Mouse (Mus musculus) 3134 (cell line): ENCODE data around the gene Eif2b5.
A peak's percentile ranks its signal among the peaks of the same experiment; 100 is the strongest.
"Not testable (repeated sequence)": the region's sequence is repeated elsewhere in the genome, so short reads cannot be mapped to it uniquely, and the experiment has no call there.

ENCODE experiments used
- DNase-seq: peaks from one replicate; pipeline ENCODE4 v3.0.0-alpha.2; 2011; ENCODE audit warnings: low spot score; ENCODE audit not compliant: insufficient read length; ENCODE audit errors: extremely low read depth

Gene Eif2b5

DNA sequence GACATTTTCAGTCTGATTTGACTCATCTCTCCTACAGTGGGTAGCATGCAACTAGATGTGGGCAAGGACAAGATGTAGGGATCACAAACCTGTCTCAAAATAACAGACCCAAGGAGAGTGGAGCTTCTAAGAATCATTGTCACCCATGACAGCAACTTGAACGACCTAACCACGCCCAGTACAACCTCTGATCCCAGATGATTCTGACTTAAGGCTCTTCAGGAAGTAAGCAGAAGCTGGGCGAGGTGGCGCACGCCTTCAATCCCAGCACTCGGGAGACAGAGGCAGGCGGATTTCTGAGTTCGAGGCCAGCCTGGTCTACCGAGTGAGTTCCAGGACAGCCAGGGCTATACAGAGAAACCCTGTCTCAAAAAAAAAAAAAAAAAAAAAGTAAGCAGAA is 9.9 kb upstream of the Eif2b5 start:
- not testable (repeated sequence) for DNase-seq

DNA sequence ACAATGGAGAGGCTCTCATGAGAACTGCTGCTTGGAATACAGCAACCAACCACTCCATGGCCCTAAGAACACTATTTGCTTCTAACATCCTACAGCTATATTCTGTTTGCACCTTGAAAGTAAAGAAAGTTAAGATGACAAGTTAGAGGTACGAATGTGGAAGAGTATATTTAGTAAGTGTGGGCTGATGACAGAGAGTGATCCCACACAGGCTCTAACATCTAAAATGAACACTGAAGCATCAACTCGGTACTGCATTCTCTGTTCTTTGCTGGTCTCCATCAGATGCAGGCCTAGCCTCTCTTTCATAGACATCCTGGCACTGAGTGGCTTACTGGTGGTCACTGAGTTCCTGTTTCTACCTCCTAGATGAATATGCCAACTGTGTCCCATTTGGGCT is 9.4 kb upstream of the Eif2b5 start:
- no peak for DNase-seq

DNA sequence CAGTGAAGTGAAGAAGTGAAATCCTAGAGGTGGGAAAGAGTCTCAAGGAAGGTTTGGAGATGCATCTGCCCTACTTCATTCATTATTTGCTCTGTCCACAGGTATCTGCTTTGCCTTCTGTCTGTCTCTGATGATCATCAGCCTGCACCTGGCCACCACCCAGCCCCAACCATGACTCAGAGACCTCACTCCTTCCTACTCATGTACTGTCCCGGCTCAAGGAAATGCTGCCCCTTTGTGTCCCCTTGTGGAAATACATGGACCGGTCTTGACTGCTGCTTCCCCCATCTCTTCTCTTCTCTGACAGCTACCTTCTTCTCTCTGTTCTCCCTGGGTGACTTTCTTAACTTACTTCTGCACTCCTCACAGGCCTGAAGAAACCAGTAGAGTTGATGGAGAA is 8.0 kb upstream of the Eif2b5 start:
- peak; percentile 62 for DNase-seq

DNA sequence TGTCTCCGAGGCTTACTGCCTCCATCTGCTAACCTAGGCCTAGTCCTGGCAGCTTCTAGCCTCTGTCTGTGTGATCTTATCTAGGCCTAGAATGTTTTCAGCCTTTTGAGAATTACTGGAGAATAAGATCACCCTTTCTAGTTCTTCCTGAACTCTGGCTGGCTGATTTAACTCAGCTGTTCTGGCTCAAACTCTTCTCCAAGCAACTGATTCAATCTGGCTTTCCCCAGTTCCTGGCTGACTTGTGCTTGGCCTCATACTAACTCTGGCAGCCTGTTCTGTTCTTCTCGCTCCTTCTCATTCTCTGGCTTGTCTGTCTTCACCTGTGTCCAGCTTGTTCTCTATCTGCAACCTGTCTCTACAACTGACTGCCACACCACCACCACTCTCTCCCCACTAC is 7.3 kb upstream of the Eif2b5 start:
- DNase-seq = no peak

DNA sequence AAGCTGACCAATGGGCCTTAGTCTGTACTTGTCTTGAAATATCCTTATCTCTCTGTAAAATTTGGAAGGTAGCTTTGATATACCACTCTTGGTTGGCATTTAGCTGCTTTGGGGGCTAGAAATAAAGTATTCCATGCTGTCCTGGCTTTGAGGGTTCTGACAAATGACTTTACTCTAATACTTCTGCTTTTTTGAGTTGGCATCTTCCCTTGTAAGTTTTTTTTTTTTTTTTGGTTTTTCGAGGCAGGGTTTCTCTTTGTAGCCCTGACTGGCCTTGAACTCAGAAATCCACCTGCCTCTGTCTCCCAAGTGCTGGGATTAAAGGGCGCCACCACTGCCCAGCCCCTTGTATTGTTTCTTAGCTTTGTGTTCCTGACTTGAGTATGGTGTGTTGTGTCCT is 5.2 kb upstream of the Eif2b5 start:
- no peak for DNase-seq

DNA sequence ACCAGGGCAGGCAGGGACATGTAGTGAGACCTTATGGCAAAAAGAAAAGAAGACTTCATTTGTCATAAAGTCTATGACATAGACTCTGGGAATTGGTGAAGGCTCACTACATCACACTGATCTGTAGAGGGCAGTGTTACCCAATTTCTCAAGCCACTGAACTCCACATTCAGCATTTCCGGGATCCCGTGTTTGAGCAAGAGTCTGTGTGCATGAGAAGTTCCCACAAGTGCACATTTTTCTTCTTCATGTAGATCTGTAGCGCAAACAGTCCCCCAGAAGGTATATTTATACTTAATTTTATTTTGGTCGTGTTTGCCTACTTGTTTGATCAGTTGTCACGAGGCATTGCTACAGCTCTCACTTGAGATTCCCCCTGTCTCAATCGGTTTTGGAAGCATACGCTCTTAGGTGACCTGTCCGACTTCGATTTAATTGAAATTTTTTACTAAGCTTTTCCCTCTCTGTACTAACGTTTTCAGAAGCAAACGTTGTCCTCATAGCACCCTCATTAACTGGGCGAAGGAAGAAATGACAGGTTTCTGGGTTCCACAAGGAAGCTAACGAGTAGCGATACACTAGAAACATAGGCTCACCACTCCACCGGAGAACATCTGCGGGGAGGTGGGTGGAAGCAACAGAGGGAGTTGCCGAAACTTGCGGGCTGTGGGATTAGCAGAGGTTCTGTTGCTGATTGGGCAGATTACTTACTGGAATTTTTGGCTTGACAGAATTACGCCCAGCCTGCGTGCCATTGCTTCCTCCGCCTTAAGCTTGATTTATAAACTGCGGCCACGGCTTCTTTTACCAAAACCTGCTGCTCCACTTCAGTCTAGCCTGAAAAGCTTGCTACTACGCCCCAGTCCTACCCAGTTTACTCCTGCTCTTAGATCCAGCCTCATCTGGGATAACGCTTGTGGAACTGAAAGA is 1.7 kb upstream of the Eif2b5 start:
- peak; percentile 44 for DNase-seq

DNA sequence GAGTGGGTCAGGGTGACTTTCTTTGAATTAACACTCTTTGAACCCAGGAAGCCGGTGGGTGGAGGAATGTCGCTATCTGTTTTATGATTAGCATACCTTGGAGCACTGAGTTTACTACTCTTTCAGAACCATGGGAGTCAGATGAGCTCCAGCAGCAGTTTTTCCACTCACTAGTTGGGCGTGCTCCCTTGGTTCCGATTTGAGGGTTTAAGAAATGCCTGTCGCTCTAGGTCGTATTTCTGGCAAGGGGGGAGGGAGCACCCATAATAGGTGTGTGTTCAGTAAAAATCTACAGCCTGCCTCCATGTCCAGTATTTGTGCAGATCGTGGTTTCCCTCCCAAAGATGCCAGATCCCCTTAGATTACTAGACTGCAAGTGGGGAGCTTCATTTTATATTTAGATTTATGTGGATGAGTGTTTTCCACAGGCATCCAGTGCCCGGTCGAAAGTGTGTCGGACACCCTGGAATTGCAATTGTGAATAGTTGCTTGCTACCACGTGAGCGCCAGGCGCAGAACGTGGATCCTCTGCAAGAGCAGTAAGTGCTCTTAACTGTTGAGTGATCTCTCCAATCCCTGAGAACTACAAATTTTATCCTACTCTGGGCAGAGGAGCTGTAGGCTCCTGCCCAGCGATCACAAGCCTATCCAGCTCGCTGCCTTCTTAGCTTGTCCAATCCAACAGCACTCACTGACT is 489 bp upstream of the Eif2b5 start:
- DNase-seq = no peak

DNA sequence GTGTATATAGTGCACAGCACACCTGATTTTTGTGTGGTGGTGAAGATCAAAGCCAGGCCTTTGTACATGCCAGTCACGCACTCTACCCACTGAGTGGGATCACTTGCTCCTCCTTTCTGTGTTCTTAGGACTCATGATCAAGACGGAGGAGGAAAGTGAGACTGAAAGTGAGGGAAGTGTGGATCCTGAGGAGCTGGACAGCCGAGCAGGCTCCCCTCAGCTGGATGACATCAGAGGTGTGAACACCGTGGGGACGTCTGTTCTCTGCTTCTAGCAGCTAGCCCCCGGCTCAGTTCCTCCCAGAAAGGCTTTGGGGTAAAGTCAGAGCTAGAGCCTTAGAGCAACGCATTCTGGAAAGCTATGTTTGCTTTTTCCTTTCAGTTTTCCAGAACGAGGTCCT is 7.4 kb downstream of the Eif2b5 start:
- DNase-seq = no peak

DNA sequence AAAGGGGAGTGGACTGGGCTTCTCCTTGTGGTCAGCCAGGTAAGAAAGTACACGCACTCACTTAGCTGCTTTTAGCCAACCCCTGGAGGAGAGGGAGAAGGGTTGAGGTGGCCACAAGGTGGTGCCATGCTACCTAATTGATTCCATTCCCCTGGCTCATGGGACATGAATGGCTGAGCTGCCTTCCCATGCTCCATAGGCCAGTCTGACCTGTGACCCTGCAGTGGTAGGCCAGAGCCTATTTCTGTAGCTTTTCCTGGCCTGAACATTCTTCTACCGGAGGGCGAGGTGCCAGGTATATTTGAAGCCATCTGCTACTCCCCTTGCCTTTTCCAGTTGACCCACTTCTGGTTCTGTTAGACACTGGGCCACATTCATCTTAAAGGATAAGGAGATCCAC is 10.7 kb downstream of the Eif2b5 start:
- no peak for DNase-seq

DNA sequence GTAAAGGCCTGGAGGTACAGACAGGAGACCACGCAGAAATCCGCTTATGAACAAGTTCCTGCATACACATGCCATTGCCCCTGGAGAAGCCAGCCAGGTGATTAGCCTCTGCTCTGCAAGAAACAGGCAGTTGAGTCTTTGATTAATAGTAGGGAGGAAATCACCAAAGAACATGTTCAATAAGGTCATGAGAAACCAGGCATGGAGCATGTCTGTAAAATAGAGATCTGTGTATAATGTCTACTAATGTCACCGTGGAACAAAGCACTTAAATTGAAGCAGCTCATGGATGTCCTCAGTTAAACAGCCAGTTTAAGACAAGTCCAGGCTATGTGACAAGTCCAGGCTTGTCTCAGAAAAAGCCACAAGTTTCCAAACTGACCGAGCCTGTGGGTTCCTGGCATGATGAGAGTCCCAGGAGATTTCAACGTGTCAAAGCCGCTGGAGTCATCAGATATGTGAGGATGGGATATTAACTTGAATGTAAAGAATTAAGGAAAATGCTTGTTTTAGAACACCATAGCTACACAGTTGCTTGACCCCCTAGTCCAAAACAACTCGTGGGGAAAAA is 12.7 kb downstream of the Eif2b5 start:
- DNase-seq = no peak

DNA sequence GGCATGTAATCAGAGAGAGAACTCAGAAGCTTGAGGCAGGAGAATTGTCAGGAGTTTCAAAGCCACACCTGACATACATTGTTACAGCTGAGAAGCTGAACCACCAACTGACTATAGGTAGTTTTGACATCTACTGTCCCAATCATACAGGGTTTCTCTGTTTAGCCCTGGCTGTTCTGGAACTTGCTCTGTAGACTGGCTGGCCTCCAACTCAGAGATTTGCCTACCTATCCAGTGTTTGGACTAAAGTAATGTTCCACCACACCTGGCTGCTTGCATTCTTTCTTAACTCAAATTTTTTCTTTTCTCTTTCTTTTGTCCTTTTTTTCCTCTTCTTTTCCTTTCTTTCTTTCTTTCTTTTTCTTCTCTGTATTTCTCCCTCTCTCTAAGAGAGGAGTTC is 17.4 kb downstream of the Eif2b5 start:
- no peak for DNase-seq

DNA sequence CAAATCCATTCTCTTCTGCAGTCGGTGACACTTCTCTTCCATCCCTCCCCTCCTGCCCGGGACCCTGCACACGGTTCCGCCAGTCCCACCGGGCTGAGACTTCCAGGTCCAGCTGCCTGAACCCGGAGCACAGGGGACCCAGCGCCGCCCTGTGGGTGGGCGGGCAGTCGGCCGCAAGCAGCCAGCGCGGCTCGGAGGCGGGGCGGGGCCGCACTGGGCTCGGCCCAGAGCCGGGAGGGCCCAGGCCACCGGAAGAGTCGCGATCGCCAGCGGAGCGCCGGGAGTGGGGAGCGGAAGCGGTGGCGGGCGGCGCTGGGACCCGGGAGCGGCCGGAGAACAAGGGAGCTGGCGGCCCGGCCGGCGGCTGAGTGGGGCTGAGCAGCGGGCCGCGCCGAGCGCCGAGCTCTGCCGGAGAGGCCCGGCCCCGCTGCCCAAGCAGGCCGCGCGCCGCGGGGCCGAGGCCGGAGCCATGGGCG is 18.1 kb downstream of the Eif2b5 start, which contains the start of gene Dvl3:
Gene Dvl3 (plus strand): TSS at position 257 of the 476 bp plus-strand sequence.
- DNase-seq = peak; percentile 95

DNA sequence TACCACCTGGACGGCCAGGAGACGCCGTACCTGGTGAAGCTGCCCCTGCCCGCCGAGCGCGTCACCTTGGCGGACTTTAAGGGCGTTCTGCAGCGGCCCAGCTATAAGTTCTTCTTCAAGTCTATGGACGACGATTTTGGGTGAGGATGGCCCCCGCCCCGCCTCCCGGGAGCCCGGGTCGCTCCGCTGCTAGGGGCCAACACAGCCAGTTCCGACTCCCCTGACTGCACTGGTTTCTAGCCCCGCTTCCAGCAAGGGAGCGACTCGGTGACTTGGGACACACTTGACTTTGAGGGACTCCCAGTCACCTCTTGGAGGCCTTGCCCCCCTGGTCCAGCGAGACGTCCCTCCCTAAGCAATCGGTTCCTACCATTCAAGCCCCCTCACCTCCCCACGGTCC is 18.6 kb downstream of the Eif2b5 start:
- DNase-seq = no peak

DNA sequence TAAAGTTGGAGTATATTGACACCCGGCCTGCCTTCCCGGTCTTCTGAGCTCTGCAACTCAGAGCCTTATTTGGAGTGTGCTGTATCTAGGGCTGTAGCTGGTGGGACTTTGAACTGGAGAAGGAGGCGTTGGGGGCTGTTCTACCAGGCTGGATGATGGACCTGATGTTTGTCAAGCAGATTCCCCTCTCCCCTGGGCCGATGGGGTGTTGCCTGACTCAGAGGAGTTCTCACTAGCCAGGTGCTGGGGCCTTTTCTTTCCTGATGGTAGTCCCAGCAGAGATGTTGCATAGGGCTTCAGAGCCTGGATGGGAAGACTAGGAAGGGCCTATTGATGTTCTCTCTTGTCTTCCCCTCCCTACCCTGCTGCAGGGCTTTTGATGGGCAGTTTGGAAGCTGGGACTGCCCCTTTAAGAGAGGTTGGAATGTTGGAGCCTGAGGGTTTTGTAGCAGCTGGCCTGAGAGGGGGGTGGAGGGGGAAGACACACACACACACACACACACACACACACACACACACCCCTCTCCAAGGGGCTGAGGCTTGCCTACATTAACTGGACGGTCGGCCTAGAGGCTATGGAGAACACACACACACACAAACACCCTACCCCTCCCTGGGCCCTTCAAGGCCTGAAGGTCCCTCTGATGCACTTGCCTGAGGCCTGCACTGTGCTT is 19.2 kb downstream of the Eif2b5 start:
- DNase-seq = peak; percentile 42

DNA sequence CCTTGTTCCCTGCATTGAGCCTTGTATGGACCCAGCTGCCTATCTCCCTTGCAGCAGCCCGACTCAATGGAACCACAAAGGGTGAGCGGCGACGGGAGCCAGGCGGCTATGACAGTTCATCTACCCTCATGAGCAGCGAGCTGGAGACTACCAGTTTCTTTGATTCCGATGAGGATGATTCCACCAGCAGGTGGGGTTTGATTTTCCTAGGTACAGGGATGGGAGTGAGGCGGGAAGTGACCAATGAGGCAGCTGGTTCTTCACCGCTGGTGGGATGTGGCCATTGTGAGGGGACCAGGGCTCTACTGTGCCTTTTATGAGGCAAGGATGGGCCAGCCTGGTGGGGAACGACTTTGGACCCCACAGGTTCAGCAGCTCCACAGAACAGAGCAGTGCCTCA is 25.3 kb downstream of the Eif2b5 start:
- no peak for DNase-seq

DNA sequence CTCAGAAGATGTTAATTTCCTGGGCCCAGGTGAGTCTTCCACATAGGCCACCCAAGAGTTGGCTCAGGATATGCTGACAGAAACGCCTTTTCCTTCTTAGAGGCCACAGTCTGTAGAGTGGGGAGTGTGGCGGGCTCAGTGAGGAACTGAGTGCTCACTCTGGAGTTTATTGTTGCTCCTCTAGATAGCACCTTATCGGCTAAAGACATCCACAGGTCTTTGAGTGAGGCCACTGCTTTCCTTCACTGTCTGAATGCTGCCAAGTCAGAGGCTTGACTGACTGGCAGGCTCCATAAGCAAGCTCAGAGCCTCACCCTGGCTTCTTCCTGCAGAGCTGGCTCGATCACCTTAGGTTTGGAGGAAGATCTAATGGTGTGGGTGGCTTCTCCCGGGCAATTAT is 30.2 kb downstream of the Eif2b5 start:
- DNase-seq = no peak

DNA sequence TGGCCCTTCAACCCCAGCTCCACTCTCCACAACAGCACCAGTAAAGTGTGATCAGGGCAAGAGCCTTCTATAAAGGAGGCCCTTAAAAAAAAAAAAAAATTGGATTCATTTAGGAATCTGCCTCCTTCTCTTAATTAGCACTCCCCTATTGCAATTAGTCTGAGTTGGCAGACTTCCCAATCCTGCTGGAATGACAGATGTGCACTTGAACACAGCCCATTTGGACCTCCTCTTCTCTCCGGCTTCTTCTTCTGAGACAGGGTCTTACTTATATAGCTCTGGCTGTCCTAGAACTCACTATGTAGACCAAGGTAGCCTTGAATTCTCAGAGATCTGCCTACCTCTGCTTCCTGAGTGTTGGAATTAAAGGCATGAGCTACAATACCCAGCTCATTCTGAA is 30.8 kb downstream of the Eif2b5 start:
- DNase-seq = no peak

DNA sequence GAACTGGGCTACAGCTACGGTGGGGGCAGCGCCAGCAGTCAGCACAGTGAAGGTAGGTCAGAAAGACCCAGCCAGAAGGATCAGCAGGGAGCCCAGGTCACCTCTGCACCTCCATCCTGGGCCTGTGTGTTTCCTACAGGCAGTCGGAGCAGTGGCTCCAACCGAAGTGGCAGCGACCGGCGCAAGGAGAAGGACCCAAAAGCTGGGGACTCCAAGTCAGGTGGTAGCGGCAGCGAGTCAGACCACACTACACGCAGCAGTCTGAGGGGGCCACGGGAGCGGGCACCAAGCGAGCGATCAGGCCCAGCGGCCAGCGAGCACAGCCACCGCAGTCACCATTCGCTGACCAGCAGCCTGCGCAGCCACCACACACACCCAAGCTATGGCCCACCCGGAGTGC is 32.3 kb downstream of the Eif2b5 start:
- no peak for DNase-seq

DNA sequence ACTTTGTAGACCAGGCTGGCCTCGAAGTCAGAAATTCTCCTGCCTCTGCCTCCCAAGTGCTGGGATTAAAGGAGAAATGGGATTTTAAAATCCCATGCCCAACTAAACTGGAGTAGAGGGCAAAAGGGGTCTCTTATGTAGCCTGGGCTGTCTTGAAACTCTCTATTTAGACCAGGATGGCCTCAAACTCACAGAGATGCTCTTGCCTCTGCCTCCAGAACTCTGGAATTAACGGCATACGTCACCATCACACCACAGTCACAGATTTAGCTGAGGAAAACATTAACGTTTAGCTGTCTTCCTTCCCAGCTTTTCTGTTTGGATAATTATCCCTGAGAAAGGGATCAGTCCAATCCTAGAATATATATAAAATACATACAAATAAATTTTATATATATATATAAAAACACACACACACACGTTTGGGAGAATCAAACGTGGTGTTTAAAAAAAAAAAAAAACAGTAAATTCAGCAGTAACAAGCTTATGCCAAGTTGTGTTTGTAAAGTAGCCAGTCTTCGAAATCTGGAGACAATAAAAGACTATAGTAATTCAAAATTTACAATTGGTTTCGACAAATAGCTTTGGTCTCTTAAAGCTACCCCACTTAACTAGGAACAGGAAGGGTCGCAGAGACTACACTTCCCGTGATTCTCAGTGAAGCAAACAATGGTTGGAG is 36.1 kb downstream of the Eif2b5 start:
- DNase-seq = no peak

DNA sequence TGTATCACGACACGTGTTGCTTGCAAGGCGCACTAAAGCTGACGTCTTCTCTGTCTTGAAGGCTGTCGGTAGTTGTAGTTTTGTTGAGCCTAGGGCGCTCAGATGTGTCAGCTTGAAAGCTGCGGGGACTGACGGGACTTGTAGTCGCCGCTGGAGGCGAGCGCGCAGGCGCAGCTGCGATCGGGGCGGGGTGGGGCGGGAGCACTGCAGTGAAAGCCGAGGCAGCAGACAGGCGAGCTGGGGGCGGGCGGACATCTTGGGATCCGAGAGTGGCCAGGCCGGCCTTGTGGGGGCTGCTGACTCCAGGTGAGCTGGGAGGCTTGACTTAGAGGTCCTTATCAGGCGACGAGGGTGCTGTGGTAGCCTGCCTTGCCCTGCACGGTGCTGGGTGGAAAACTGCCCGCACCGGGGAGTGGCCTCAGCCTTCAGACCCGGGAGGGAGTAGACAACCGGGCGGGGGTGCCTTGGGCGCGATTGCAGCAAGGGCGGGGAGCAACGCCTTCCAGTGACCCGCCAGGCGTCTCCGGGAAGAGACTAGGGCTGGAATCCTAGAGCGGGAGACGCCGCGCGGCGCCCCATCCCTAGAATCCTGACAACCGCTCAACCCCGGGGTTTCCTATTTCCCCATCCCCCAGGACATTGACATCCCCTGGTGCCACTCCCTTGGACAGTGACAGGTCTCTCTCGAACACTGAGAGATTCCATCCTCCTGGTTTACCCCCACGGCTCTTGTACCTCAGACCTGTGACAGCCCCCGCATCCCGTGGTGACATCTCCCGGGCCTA is 36.9 kb downstream of the Eif2b5 start, which contains the start of gene Ap2m1:
Gene Ap2m1 (plus strand): TSS at position 183 of the 785 bp plus-strand sequence.
- DNase-seq = peak; percentile 100
